Mouse (Mus musculus) spleen, postnatal 4 days (tissue): ENCODE results near the gene Hsp90ab1.

Source experiments
- DNase-seq, 2 experiments: peaks; one replicate each; pipeline ENCODE4 v3.0.0; 2022; ENCODE audit warnings: low spot score in 2 of 2

Hsp90ab1 gene

GRCm38 (mm10) chr17:45581567-45581983 is 8.5 kb upstream of the Hsp90ab1 start:
- DNase-seq: peak; percentile 82 to 88

GRCm38 (mm10) chr17:45580958-45581477 is 7.9 kb upstream of the Hsp90ab1 start:
- no peak for DNase-seq

- DNase-seq: no peak
Measured at GRCm38 (mm10) chr17:45579554-45579953, 6.5 kb upstream of the Hsp90ab1 start.

GRCm38 (mm10) chr17:45578843-45579242 is 5.8 kb upstream of the Hsp90ab1 start:
- no peak for DNase-seq

GRCm38 (mm10) chr17:45578242-45578641 is 5.2 kb upstream of the Hsp90ab1 start:
- DNase-seq: no peak

- no peak for DNase-seq
Measured at GRCm38 (mm10) chr17:45575123-45575897, 2.2 kb upstream of the Hsp90ab1 start.

- peak; percentile 61 to 85 for DNase-seq
Measured at GRCm38 (mm10) chr17:45574129-45574761, 1.2 kb upstream of the Hsp90ab1 start.

GRCm38 (mm10) chr17:45573780-45574123 is 681 bp upstream of the Hsp90ab1 start:
- DNase-seq: peak; percentile 92 to 94

- peak; percentile 59 to 87 for DNase-seq
Measured at GRCm38 (mm10) chr17:45572103-45573086, 676 bp downstream of the Hsp90ab1 start.

- DNase-seq: no peak
Measured at GRCm38 (mm10) chr17:45569999-45570398, 3.1 kb downstream of the Hsp90ab1 start.

GRCm38 (mm10) chr17:45568990-45569389 is 4.1 kb downstream of the Hsp90ab1 start:
- DNase-seq: no peak

- DNase-seq: no peak
Measured at GRCm38 (mm10) chr17:45567162-45567601, 5.9 kb downstream of the Hsp90ab1 start.

- DNase-seq: no peak
Measured at GRCm38 (mm10) chr17:45566360-45567161, 6.5 kb downstream of the Hsp90ab1 start.

- no peak for DNase-seq
Measured at GRCm38 (mm10) chr17:45566031-45566359, 7.1 kb downstream of the Hsp90ab1 start.

- DNase-seq: no peak
Measured at GRCm38 (mm10) chr17:45565103-45565502, 8.0 kb downstream of the Hsp90ab1 start.

GRCm38 (mm10) chr17:45564531-45565084 is 8.5 kb downstream of the Hsp90ab1 start:
- no peak for DNase-seq

- peak; percentile 88 to 95 for DNase-seq
Measured at GRCm38 (mm10) chr17:45563655-45564530, 9.2 kb downstream of the Hsp90ab1 start, which contains the start of gene Slc35b2. Gene Slc35b2, plus strand, starts transcription at chr17:45563874.

- DNase-seq: no peak
Measured at GRCm38 (mm10) chr17:45563216-45563615, 9.9 kb downstream of the Hsp90ab1 start.

- no peak for DNase-seq
Measured at GRCm38 (mm10) chr17:45559732-45560525, 13.1 kb downstream of the Hsp90ab1 start.
